ENCODE assay signal across 11 mouse cellular contexts in the genomic region with DNA sequence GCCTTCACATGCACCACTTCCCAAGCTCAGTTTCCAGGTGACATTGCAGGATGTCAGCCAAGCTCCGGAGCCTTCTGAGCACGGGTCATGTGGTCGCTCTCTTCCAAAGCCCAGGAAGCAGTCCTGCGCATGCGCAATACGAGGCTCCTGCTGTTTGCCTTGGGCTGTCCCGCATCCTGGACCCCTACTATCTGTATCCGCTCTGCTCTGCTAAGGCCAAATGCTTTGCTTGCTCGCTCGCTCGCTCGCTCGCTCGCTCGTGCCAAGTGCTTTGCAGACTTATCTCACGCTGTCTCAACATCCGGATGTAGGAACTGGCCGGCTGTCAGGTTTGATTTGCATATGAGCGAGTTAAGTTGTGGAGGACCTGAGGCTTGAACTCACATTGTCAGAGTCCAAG. TPM values are rescaled to one million over a fixed set of nuclear protein-coding genes. Genes with fewer than 3 reads are reported as not detected.
DNase-seq lines count a peak whose midpoint lies in the region; ATAC-seq and TF ChIP-seq lines count a peak whose summit lies in the region.
"Had no signal": no experiment of that assay in that cellular context is flagged by ENCODE, and none has a peak within 500 bp of the region (broad histone marks: within the 10 kb centered on the region; RNA-seq: fewer than 3 reads in every experiment).

No protein-coding gene starts in this region.

- H3K9me3 ChIP-seq in intestine, embryonic 16.5 days (ENCODE audit: control insufficient read depth, low read length): no peaks in the 10 kb centered on the region
- H3K9me3 ChIP-seq: neural tube, embryonic 13.5 days had no signal

- H3K27ac ChIP-seq in intestine, embryonic 16.5 days (ENCODE audit: low read length): no peak overlapping the region
- no peak overlapping the region for H3K27ac ChIP-seq in gastrocnemius, adult 2 months
- H3K27ac ChIP-seq: neural tube, embryonic 13.5 days had no signal

- TF ChIP-seq CTCF in gastrocnemius, adult 2 months (IDR thresholded peaks at IDR 0.05): no peak

- H3K4me1 ChIP-seq in intestine, embryonic 16.5 days (ENCODE audit: control insufficient read depth, insufficient read depth, low read length): no peaks in the 10 kb centered on the region
- H3K4me1 ChIP-seq: neural tube, embryonic 13.5 days had no signal

- WGBS in intestine, embryonic 16.5 days: 70% methylated on average over 19 of the region's 19 CpGs

- intact Hi-C loops in gastrocnemius, adult 2 months (cut with DNase I): no loop called here

- H3K4me3 ChIP-seq in intestine, embryonic 16.5 days (ENCODE audit: low read length): 0 out of 2 replicates have a peak overlapping the region, but pooled peaks have one; percentile 11
- H3K4me3 ChIP-seq in gastrocnemius, adult 2 months: no peak overlapping the region
- H3K4me3 ChIP-seq: neural tube, embryonic 13.5 days had no signal

- peak overlapping the region; percentile 25; the same call in 1 of the 2 replicates for H3K4me2 ChIP-seq in intestine, embryonic 16.5 days (ENCODE audit: low read depth, low read length)
- H3K4me2 ChIP-seq: neural tube, embryonic 13.5 days had no signal

- no peak for ATAC-seq in intestine, embryonic 16.5 days

- peak; percentile 71 to 82 for DNase-seq in cerebellum, postnatal 14 days
- no peak for DNase-seq in cerebellum, adult 8-10 months
- peak; percentile 23 for DNase-seq in ovary, postnatal 36 days (ENCODE audit: low spot score)
- DNase-seq in ovary, postnatal 10 days (ENCODE audit: low spot score): no peak
- peak; percentile 18 for DNase-seq in yolk sac, embryonic 10.5 days (ENCODE audit: low spot score)
- no peak for DNase-seq in right cerebral cortex, postnatal 4 days
- DNase-seq in gastrocnemius, adult 2 months: no peak

- H3K9ac ChIP-seq in intestine, embryonic 16.5 days (ENCODE audit: low read depth, low read length): no peak overlapping the region
- H3K9ac ChIP-seq: neural tube, embryonic 13.5 days had no signal

- H3K36me3 ChIP-seq in intestine, embryonic 16.5 days (ENCODE audit: control insufficient read depth, insufficient read depth, low read length): no peaks in the 10 kb centered on the region; the same call in 1 of the 2 replicates
- H3K36me3 ChIP-seq: neural tube, embryonic 13.5 days had no signal

- H3K27me3 ChIP-seq in intestine, embryonic 16.5 days (replicated peaks; ENCODE audit: control insufficient read depth, insufficient read depth, low read length): no peaks in the 10 kb centered on the region
- H3K27me3 ChIP-seq: neural tube, embryonic 13.5 days had no signal

RNA-seq across cellular contexts. Expression of gene Iffo2, which starts 25.6 kb away (rescaled TPM):
- 1.9 and 2.0 TPM in 2 replicates for polyA plus RNA-seq in intestine, embryonic 16.5 days (2015; fragmentation: Nextera tagmentation; extraction: Ambion mirVana)
- total RNA-seq in gastrocnemius, adult 2 months (2021): 1 to 10 TPM; 2.1 to 2.5 TPM

RNA-seq across cellular contexts. Expression of gene Gm21969, which starts 47.0 kb away (rescaled TPM):
- polyA plus RNA-seq in intestine, embryonic 16.5 days (2015; fragmentation: Nextera tagmentation; extraction: Ambion mirVana): not detected in 2 replicates
- not detected for total RNA-seq in gastrocnemius, adult 2 months (2021)
- polyA plus RNA-seq: embryonic facial prominence, embryonic 14.5 days; large intestine, adult 2 months; neural tube, embryonic 13.5 days had no signal

Comparison
In these comparisons a context has a peak if more than half of its experiments do, and no peak if none do; other contexts are left out.
1. DNase-seq: peak in cerebellum, postnatal 14 days (2 of 2), ovary, postnatal 36 days (single experiment) and yolk sac, embryonic 10.5 days (single experiment); none in cerebellum, adult 8-10 months (single experiment), ovary, postnatal 10 days (single experiment), right cerebral cortex, postnatal 4 days (single experiment) and gastrocnemius, adult 2 months (single experiment).